Mouse (Mus musculus) ovary, postnatal 36 days (tissue): ENCODE measurements at regions not wholly inside any gene's neighbourhood (a gene's known extent, or its start where the extent isn't known, plus 50 kb on each side); places are given as distances from the start of the nearest gene placed in this dataset.
"Not testable (repeated sequence)": the region's sequence is repeated elsewhere in the genome, so short reads cannot be mapped to it uniquely, and the experiment has no call there.

ENCODE experiments used
- DNase-seq: peaks from one replicate; pipeline ENCODE4 v3.0.0; 2022; ENCODE audit warnings: low spot score, mixed read lengths

DNA sequence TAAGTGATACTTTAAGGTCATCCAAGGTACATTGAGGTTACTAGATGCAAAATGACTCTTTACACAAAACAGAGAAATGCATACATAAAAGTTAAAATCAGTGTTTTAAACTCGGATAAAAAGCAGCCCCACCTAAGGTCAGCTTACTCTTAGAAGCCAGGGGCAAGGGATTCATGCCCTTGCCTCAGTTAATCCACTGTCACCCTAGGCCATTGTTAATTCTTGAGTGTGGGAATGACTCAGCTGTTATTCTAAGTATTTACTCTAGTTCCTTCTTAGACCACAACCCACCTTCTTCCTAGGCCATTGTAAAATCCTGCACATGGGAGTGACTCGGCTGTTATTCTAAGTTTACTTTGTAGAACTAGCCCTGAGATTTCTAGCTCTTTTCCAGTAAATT lies 64.1 kb upstream of the Ces1h start:
- DNase-seq: not testable (repeated sequence)

GRCm38 (mm10) chr8:93441936-93442335 lies 62.4 kb upstream of the Ces1h start:
- no peak for DNase-seq

DNA sequence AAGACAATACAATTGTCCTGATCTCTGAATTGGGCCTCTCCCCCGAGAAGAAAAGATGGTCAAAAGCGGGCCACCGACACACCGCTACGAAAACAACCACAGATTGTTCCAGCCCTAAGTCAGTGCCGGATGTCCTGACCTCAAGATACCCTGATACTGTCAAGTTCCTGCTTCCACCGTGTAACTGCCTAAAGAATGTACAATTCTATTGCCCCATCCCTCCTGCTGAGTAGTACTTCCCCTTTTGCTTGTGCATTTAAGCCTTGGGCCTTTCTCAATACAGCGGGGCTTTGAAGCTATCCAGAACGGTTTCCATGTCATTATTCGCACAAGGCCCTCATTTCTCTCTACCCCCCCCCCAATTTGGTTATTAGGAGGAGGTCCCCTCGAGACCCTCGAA lies 57.1 kb upstream of the Ces1h start:
- DNase-seq: not testable (repeated sequence)

DNA sequence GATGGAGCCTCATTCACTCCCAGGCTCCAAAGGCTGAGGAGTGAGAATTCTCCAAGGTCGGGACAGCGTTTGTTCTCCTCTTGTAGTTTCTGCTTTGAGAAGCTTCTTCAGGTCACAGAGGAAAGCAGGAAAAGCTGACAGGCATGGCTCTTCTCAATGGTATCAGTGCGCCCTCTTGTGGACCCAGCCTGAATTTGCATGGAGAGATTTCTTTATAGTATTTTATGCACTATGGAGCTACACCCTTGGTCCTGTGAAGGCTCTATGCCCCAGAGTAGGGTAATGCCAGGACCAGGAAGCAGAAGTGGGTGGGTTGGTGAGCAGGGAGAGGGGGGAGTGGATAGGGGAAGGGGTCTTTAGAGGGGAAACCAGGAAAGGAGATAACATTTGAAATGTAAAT lies 51.1 kb upstream of the Ces1h start:
- peak; percentile 51 for DNase-seq
